Mouse (Mus musculus) 3134 (cell line): Measurements from ENCODE around the gene Lypd3.
A peak's percentile ranks its signal among the peaks of the same experiment; 100 is the strongest.

Source experiments
- DNase-seq: peaks from one replicate; pipeline ENCODE4 v3.0.0-alpha.2; 2011; ENCODE audit warnings: low spot score; ENCODE audit not compliant: insufficient read length; ENCODE audit errors: extremely low read depth

Gene Lypd3

GRCm38 (mm10) chr7:24636264-24636663, at the start of gene Lypd3:
TSS of gene Lypd3 (plus strand) at chr7:24636550.
- DNase-seq: no peak

GRCm38 (mm10) chr7:24586828-24587227, 49.5 kb upstream of the Lypd3 start:
- DNase-seq: no peak

GRCm38 (mm10) chr7:24587330-24588105, 48.8 kb upstream of the Lypd3 start, which contains the start of the genes Ethe1 and Zfp575:
TSS of gene Ethe1 (plus strand) at chr7:24587543.
TSS of gene Zfp575 (minus strand) at chr7:24587641.
- DNase-seq: no peak

- DNase-seq: no peak
These were observed 48.0 kb upstream of the Lypd3 start for GRCm38 (mm10) chr7:24588336-24588735.

- DNase-seq: no peak
These were observed 44.6 kb upstream of the Lypd3 start for GRCm38 (mm10) chr7:24591735-24592134.

GRCm38 (mm10) chr7:24592163-24592562, 44.2 kb upstream of the Lypd3 start:
- no peak for DNase-seq

- no peak for DNase-seq
These were observed 43.6 kb upstream of the Lypd3 start for GRCm38 (mm10) chr7:24592781-24593180.

- peak; percentile 76 for DNase-seq
These were observed 42.6 kb upstream of the Lypd3 start for GRCm38 (mm10) chr7:24593621-24594308.

- DNase-seq: no peak
These were observed 42.0 kb upstream of the Lypd3 start for GRCm38 (mm10) chr7:24594309-24594803.

GRCm38 (mm10) chr7:24595464-24595863, 40.9 kb upstream of the Lypd3 start:
- no peak for DNase-seq

GRCm38 (mm10) chr7:24598121-24598520, 38.2 kb upstream of the Lypd3 start:
- no peak for DNase-seq

- peak; percentile 71 for DNase-seq
These were observed 36.9 kb upstream of the Lypd3 start for GRCm38 (mm10) chr7:24599211-24600067.

GRCm38 (mm10) chr7:24600941-24601597, 35.3 kb upstream of the Lypd3 start:
- DNase-seq: peak; percentile 83

- DNase-seq: no peak
These were observed 30.8 kb upstream of the Lypd3 start for GRCm38 (mm10) chr7:24605561-24605960.

GRCm38 (mm10) chr7:24606046-24606445, 30.3 kb upstream of the Lypd3 start:
- DNase-seq: no peak

GRCm38 (mm10) chr7:24608017-24608416, 28.3 kb upstream of the Lypd3 start:
- no peak for DNase-seq

GRCm38 (mm10) chr7:24608561-24608960, 27.8 kb upstream of the Lypd3 start:
- DNase-seq: no peak

- DNase-seq: peak; percentile 66
These were observed 26.0 kb upstream of the Lypd3 start, which contains the start of gene Phldb3 for GRCm38 (mm10) chr7:24610144-24610878. TSS of gene Phldb3 (plus strand) at chr7:24610763.

GRCm38 (mm10) chr7:24610879-24611494, 25.4 kb upstream of the Lypd3 start:
- peak; percentile 89 for DNase-seq
